Mouse (Mus musculus) stomach, embryonic 15.5 days (tissue): ENCODE results near the gene Pip4k2a. TPM values are rescaled to one million over a fixed set of nuclear protein-coding genes. Genes with fewer than 3 reads are reported as not detected.

ENCODE experiments used
- ATAC-seq: fragments of 200-750 bp; cut with Nextera tagmentation; 2 replicates; pipeline ENCODE4 v1.8.0; 2017; ENCODE audit warnings: low read depth, moderate number of reproducible peaks, moderate TSS enrichment; ENCODE audit not compliant: insufficient read depth, low FRiP score
- H3K27ac ChIP-seq: fragments of 300-500 bp; sonication (generic); 2 replicates; pipeline ENCODE4 v1.5.1; 2015; ENCODE audit warnings: mild to moderate bottlenecking, inconsistent platforms
- H3K27me3 ChIP-seq: fragments of 300-500 bp; sonication (generic); replicated peaks from 2 replicates; pipeline ENCODE4 v1.6.1; 2015; ENCODE audit warnings: inconsistent platforms
- H3K36me3 ChIP-seq: fragments of 300-500 bp; sonication (generic); 2 replicates; pipeline ENCODE4 v1.6.1; 2015; ENCODE audit warnings: inconsistent platforms
- H3K4me1 ChIP-seq: fragments of 300-500 bp; sonication (generic); 2 replicates; pipeline ENCODE4 v1.6.1; 2015; ENCODE audit warnings: inconsistent platforms
- H3K4me2 ChIP-seq: fragments of 300-500 bp; sonication (generic); 2 replicates; pipeline ENCODE4 v1.6.1; 2015; ENCODE audit warnings: mild to moderate bottlenecking, inconsistent platforms
- H3K4me3 ChIP-seq: fragments of 300-500 bp; sonication (generic); replicated peaks from 2 replicates; pipeline ENCODE4 v1.5.1; 2015; ENCODE audit warnings: inconsistent platforms
- H3K9ac ChIP-seq: fragments of 300-500 bp; sonication (generic); 2 replicates; pipeline ENCODE4 v1.6.1; 2015; ENCODE audit warnings: inconsistent platforms
- H3K9me3 ChIP-seq: fragments of 300-500 bp; sonication (generic); 2 replicates; pipeline ENCODE4 v1.6.1; 2016; ENCODE audit warnings: inconsistent platforms
- WGBS: fragments of 180-500 bp; shearing (Covaris S2); methylation state at CpG from one replicate; pipeline ENCODE4 v1.1.7; 2015; 5-methylcytosine and 5-hydroxymethylcytosine counted together
- polyA plus RNA-seq: library from polyadenylated mRNA; unstranded; fragments of >200 nt; fragmentation: Nextera tagmentation; extraction: Ambion mirVana; gene quantifications from 2 replicates; pipeline ENCODE4 v1.2.1, GENCODE M21; 2015

The Pip4k2a gene
- polyA plus RNA-seq, 1 experiment from 2014 or later = 11.8 TPM

DNA sequence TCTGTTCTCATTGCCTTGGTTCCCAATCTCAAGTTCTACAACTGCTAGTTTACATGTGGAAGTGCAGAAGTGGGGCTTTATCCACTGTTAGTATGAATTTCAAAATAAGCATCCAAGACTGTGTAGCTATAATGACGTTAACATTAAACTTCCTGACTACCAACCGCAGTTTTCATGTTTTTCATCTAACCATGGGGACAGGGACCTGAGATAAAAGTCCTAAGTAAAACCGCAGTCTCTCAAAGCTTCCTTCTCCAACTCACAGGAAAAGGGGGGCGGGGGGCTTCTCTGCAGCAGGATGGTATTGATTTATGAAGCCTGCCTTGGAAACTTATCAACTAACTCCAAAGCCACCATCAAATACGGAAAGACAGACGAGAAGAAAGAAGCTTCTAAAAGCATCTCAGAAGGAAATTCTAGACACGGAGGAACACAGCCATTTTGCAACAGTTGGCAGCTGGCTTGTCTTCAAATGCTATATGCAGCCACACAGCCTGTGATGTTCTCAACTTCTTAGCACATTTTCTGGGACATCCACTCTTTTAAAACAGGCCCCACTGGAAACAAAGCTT, 45.7 kb downstream of the Pip4k2a start:
- 22% methylated on average over 7 of the region's 7 CpGs for WGBS
- H3K36me3 ChIP-seq = no peaks in the 10 kb centered on the region
- no peak for ATAC-seq
- no peaks in the 10 kb centered on the region for H3K9me3 ChIP-seq
- peaks cover 5% of the 10 kb centered on the region; the same call in 1 of the 2 replicates for H3K4me1 ChIP-seq
- H3K27ac ChIP-seq = peak overlapping the region; percentile 33; the same call in 1 of the 2 replicates
- H3K4me2 ChIP-seq = no peak overlapping the region
- no peak overlapping the region for H3K9ac ChIP-seq
- no peak overlapping the region for H3K4me3 ChIP-seq
- H3K27me3 ChIP-seq = no peaks in the 10 kb centered on the region

DNA sequence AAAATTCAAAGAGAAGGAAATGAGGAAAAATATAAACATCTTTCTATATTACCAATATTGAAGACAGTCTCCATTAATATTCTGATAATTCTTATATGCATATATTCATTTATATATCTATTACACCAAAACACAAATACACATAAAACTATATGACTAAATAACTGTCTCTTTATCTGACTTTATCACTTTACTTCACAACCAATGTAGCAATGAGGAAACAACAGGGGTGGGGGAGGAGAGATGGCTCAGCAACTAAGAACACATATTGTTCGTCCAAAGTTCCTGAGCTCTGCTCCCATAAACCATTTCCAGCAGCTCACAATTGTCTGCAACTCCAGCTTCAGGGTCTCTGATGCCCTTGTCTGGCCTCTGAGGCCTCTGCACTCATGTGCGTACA, 47.2 kb downstream of the Pip4k2a start:
- no peak for ATAC-seq
- Histone ChIP-seq H3K9me3 (no peaks in the 10 kb centered on the region), H3K4me1 (peaks cover 5% of the 10 kb centered on the region; the same call in 1 of the 2 replicates), H3K4me3 (no peak overlapping the region), H3K27ac (no peak overlapping the region), H3K36me3 (no peaks in the 10 kb centered on the region), H3K4me2 (no peak overlapping the region), H3K27me3 (no peaks in the 10 kb centered on the region), H3K9ac (no peak overlapping the region)
- 70% methylated on average over 2 of the region's 2 CpGs for WGBS

DNA sequence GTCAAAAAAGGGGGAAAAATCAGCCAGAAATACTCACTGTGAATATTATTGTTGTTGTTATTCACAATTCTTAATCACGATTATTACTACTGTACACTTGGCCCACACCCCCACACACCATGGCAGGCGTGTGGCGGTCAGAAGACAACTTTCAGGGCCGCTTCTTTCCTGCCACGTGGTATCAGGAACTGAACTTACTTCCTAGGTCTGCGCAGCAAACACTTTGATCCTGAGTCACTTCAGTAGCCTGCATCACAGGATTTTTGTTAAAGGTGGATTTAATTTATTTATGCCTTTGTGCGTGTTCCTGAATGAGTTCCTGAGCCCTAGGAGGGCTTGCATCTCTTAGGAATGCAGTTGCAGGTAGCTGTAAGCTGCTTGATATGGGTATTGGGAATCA, 49.2 kb downstream of the Pip4k2a start:
- Histone ChIP-seq H3K4me2 (no peak overlapping the region), H3K27ac (no peak overlapping the region), H3K36me3 (no peaks in the 10 kb centered on the region), H3K27me3 (no peaks in the 10 kb centered on the region), H3K9ac (no peak overlapping the region), H3K4me1 (peaks cover 7% of the 10 kb centered on the region), H3K9me3 (no peaks in the 10 kb centered on the region), H3K4me3 (no peak overlapping the region)
- 79% methylated on average over 7 of the region's 7 CpGs for WGBS
- ATAC-seq = no peak

DNA sequence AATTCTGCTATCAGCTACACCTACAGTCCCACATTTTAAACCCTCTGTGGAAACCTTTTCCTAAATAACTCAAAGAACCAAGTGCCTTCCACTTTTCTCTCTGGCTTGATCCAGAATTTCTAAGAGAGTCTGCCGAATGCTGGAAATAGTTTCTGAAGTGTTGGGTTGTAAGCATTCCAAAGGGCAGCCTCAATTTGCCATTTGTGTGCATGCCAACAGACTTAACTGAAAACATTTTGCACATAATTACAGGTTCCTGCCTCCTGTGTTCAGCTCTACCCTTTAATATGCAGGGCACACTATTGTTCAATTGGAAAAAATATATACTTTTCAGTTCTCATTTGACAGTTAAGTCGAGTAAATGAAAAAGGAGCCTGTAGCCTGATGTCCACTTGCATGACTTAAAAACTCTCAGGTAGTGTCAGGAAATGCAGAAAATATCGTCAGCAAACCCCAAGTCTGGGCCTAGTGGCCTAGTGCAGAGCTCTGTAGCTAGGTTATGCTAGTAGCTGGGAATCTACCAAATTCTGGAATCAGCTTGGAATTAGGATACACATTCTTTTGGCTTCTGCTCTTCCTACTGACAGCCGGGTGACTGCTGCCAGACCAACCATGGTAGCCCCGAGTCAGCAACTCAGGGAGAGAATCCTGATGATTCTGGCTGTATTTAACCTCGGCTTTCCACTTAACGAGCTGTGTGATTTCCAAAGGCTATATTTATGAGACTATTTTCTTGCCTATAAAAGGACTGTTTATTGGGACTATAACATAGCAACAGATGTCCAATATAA, 50.1 kb downstream of the Pip4k2a start:
- Histone ChIP-seq H3K27ac (no peak overlapping the region), H3K9me3 (no peaks in the 10 kb centered on the region), H3K36me3 (no peaks in the 10 kb centered on the region), H3K9ac (no peak overlapping the region), H3K4me2 (no peak overlapping the region), H3K27me3 (no peaks in the 10 kb centered on the region), H3K4me3 (no peak overlapping the region), H3K4me1 (peaks cover 14% of the 10 kb centered on the region)
- ATAC-seq = no peak
- 56% methylated on average over 7 of the region's 7 CpGs for WGBS

DNA sequence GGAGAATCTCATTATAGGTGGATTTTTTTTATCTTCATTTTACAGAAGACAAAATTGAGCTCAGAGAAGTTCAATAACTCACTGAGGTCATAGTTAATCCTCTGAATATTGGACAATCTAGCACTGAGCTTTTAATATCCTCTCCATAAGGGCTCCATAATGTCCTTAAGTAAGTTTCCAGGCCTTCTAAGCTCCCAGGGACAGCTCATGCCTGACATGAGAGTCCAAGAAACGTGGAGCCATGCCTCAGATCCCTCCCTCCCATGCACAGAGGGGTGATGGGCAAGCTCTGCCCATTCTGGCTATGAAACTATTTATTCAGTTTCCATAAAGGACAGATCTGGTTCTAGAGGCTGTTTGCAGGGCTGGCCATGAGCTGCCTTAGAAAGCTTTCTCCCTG, 52.5 kb downstream of the Pip4k2a start:
- H3K27ac ChIP-seq = no peak overlapping the region
- H3K36me3 ChIP-seq = no peaks in the 10 kb centered on the region
- no peaks in the 10 kb centered on the region for H3K9me3 ChIP-seq
- no peak overlapping the region for H3K9ac ChIP-seq
- no peak overlapping the region for H3K4me3 ChIP-seq
- H3K27me3 ChIP-seq = no peaks in the 10 kb centered on the region
- no peak for ATAC-seq
- no peak overlapping the region for H3K4me2 ChIP-seq
- H3K4me1 ChIP-seq = peaks cover 11% of the 10 kb centered on the region
- WGBS = 44% methylated on average over 1 of the region's 1 CpGs

DNA sequence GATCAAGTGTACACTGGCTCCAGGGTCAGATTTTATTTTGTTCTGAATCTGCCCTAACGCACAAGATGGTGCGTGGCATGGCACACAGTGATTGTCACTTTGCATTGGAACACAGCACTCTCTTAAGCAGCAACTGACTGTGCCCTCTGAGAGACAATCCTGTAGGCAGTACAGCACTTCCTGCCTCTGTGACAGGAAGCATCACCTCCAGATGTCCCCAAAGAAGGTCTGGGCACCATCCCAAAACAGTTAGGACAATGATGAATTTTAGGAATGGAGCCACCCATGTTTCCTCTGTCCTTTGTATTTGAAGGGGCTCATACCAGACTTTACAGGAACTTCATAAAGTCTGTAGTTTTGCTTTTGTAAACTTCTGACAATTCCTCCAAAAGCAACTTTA, 54.0 kb downstream of the Pip4k2a start:
- ATAC-seq = 0 out of 2 replicates have a peak, but pooled peaks have one; percentile 34
- no peak overlapping the region for H3K9ac ChIP-seq
- no peak overlapping the region for H3K4me3 ChIP-seq
- no peaks in the 10 kb centered on the region for H3K36me3 ChIP-seq
- no peak overlapping the region for H3K4me2 ChIP-seq
- no peaks in the 10 kb centered on the region for H3K9me3 ChIP-seq
- WGBS = 88% methylated on average over 2 of the region's 2 CpGs
- H3K4me1 ChIP-seq = peaks cover 11% of the 10 kb centered on the region
- no peaks in the 10 kb centered on the region for H3K27me3 ChIP-seq
- 0 out of 2 replicates have a peak overlapping the region, but pooled peaks have one; percentile 37 for H3K27ac ChIP-seq

DNA sequence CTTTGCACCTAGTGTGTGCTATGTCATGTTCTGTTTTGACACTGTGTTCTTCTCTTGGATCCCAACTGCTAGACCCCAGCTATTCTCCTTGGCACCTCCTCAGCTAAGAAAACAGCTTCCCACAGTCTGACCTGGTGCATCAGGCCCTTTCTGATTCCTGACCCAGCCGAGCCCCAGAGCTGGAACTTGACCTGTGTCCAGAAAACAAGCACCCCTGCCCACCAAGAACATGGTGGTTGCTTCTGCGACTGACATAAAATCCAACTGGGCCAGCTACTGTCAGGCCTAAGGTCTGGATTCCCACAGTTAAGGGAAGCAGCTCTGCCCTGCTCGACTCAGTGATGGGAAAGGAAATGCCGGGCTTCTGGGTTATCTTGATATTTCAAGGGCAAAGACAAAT, 54.6 kb downstream of the Pip4k2a start:
- Histone ChIP-seq H3K4me1 (peaks cover 11% of the 10 kb centered on the region), H3K4me2 (no peak overlapping the region), H3K27me3 (no peaks in the 10 kb centered on the region), H3K4me3 (no peak overlapping the region), H3K27ac (0 out of 2 replicates have a peak overlapping the region, but pooled peaks have one; percentile 37), H3K9me3 (no peaks in the 10 kb centered on the region), H3K9ac (no peak overlapping the region), H3K36me3 (no peaks in the 10 kb centered on the region)
- 0 out of 2 replicates have a peak, but pooled peaks have one; percentile 18 for ATAC-seq
- WGBS = 57% methylated on average over 4 of the region's 4 CpGs

DNA sequence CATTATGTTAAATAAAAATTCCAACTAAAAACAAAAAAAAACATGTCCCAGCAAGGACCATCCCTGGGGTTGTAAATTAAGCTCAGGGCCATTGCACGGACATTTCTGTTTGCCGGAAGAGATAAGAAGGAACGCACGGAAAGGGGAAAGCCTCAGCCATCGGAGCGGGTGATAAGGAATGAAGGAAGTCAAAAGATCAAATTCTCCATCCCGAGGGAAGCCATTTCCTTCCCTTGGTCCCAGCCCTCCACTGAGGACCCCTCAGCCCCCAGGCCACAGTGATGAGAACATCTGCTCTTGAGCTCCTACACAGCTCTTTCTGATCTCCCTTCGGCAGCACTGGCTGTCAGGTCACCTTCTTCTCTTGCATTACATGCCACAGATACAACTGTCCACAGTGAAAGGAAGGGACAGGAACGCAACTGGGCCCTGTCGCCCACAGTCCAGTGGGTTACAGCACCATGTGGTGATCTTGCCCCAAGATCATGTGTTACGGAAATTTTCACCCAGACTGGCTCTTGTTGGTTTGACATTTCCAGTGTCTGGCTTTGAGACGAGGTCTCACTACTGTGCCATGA, 57.1 kb downstream of the Pip4k2a start:
- no peak for ATAC-seq
- H3K4me2 ChIP-seq = no peak overlapping the region
- WGBS = 58% methylated on average over 12 of the region's 12 CpGs
- no peaks in the 10 kb centered on the region for H3K27me3 ChIP-seq
- no peak overlapping the region for H3K27ac ChIP-seq
- H3K9me3 ChIP-seq = no peaks in the 10 kb centered on the region
- H3K4me1 ChIP-seq = peaks cover 15% of the 10 kb centered on the region
- no peaks in the 10 kb centered on the region for H3K36me3 ChIP-seq
- H3K9ac ChIP-seq = no peak overlapping the region
- no peak overlapping the region for H3K4me3 ChIP-seq

DNA sequence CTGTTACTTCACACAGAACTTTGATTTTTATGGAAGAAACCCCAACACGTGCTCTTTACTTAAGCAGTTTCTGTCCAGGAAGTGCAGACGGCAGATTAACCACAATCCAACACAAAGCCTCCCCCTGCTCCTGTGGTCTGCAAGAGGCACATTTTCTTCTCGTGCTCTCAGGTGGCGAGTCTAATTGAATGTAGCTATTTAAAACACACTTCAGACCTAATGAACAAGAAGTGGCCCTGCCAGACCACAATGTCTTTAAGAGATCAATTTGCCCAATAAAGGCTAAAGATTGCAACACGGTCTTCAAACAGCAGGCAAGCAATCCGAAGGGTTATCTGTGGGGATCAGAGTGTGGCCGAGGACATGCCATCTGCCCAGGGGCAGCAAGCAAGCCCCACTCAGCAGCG, 59.0 kb downstream of the Pip4k2a start:
- Histone ChIP-seq H3K4me2 (no peak overlapping the region), H3K9me3 (no peaks in the 10 kb centered on the region), H3K4me3 (no peak overlapping the region), H3K4me1 (peaks cover 15% of the 10 kb centered on the region), H3K27ac (0 out of 2 replicates have a peak overlapping the region, but pooled peaks have one; percentile 22), H3K36me3 (no peaks in the 10 kb centered on the region), H3K9ac (no peak overlapping the region), H3K27me3 (no peaks in the 10 kb centered on the region)
- no peak for ATAC-seq
- WGBS = 40% methylated on average over 8 of the region's 8 CpGs

DNA sequence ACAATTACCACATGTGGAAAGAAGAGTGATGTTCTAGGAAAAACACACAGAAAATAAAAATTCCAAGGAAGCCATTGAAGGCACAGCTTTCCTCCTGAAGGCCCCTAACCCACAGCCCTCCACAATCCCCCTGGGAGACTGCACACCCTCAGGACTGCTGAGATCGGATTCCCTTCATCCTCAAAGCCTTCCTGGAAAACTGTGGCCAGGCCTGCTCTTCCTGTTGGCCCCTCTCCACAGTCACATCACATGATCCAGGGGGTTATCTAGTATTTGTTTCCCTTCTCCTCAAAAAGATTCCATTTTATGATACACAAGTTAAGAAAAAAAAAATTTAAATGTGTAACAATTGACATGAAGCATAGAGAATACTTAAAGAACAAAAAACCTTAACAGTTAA, 59.7 kb downstream of the Pip4k2a start:
- Histone ChIP-seq H3K9me3 (no peaks in the 10 kb centered on the region), H3K4me2 (no peak overlapping the region), H3K36me3 (no peaks in the 10 kb centered on the region), H3K4me1 (peaks cover 9% of the 10 kb centered on the region), H3K27ac (no peak overlapping the region), H3K9ac (no peak overlapping the region), H3K4me3 (no peak overlapping the region), H3K27me3 (no peaks in the 10 kb centered on the region)
- no peak for ATAC-seq
- WGBS = 33% methylated on average over 1 of the region's 1 CpGs

DNA sequence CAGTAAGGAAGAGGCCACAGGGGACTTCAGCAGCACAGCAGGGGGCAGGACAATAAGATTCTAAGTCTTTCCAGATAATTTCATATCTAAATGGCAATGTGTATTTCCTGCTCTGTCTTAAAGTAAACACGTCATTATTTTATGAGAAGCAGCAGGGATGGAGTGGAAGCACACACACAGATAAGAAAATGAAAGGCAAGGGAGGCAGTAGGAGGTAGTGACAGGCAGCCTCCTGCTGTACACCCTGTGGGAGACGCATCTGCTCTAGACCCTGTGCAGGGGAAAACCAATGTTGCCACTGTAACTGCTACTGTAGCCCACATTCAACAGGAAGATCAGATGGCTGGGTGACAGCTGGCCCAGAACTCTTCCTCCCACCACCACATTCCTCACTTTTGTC, 60.3 kb downstream of the Pip4k2a start:
- H3K9ac ChIP-seq = no peak overlapping the region
- no peak overlapping the region for H3K4me2 ChIP-seq
- no peak overlapping the region for H3K27ac ChIP-seq
- 41% methylated on average over 2 of the region's 2 CpGs for WGBS
- H3K4me1 ChIP-seq = peaks cover 7% of the 10 kb centered on the region
- 0 out of 2 replicates have a peak, but pooled peaks have one; percentile 35 for ATAC-seq
- no peaks in the 10 kb centered on the region for H3K27me3 ChIP-seq
- no peak overlapping the region for H3K4me3 ChIP-seq
- no peaks in the 10 kb centered on the region for H3K9me3 ChIP-seq
- H3K36me3 ChIP-seq = no peaks in the 10 kb centered on the region

DNA sequence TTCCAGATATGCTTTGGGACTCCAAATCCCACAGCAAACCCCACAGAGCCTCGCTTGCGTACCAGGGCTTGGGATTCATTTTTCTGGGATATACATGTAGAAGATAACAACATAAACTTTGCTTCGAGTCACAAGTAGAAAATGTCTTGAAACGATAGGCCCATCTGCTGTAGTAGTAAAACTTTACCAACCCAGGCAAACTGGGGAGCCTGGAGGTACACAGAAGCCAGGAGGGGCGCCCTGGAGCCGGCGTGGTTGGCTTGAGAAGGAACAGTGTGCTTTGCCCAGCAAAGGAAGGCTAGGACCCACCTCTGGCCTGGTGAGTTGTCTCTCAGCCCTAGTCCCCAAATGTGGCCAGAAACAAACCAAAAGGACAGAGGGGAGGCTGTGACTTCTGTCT, 61.5 kb downstream of the Pip4k2a start:
- no peaks in the 10 kb centered on the region for H3K9me3 ChIP-seq
- H3K27me3 ChIP-seq = no peaks in the 10 kb centered on the region
- no peak for ATAC-seq
- no peaks in the 10 kb centered on the region for H3K36me3 ChIP-seq
- H3K4me2 ChIP-seq = no peak overlapping the region
- no peak overlapping the region for H3K4me3 ChIP-seq
- WGBS = 78% methylated on average over 7 of the region's 7 CpGs
- no peak overlapping the region for H3K9ac ChIP-seq
- H3K27ac ChIP-seq = no peak overlapping the region
- H3K4me1 ChIP-seq = peaks cover 7% of the 10 kb centered on the region
